Mouse (Mus musculus) MEL (cell line): ENCODE data around the gene Svbp. TPM values are rescaled to one million over a fixed set of nuclear protein-coding genes. Genes with fewer than 3 reads are reported as not detected.

ENCODE experiments used
- DNase-seq: peaks from one replicate; pipeline ENCODE4 v3.0.0; 2011; ENCODE audit warnings: low read depth, low spot score
- H3K27ac ChIP-seq: 2 replicates; pipeline ENCODE4 v1.5.1; 2012; ENCODE audit warnings: low read depth, mild to moderate bottlenecking, control low read depth, low read length, moderate library complexity; ENCODE audit not compliant: control insufficient read depth
- H3K27me3 ChIP-seq, 2 experiments: fragments of 150-350 bp in 1 of 2; sonication (generic) in 1 of 2; 2 replicates each; pipeline ENCODE4 v1.6.1; 2012; ENCODE audit warnings: low read length in 2 of 2, mild to moderate bottlenecking in 2 of 2, improper control_type of control experiment in 1 of 2, moderate library complexity in 1 of 2; ENCODE audit not compliant: insufficient read depth in 2 of 2, control insufficient read depth in 1 of 2
- H3K36me3 ChIP-seq, 2 experiments: 2 replicates each; pipeline ENCODE4 v1.6.1; 2012 to 2014; ENCODE audit warnings: low read length in 2 of 2, improper control_type of control experiment in 1 of 2, inconsistent platforms in 1 of 2, mild to moderate bottlenecking in 1 of 2; ENCODE audit not compliant: insufficient read depth in 2 of 2, control insufficient read depth in 1 of 2
- H3K4me1 ChIP-seq, 2 experiments: fragments of 150-350 bp in 1 of 2; sonication (generic) in 1 of 2; 2 replicates each; pipeline ENCODE4 v1.6.1; 2012; ENCODE audit warnings: low read length in 2 of 2, improper control_type of control experiment in 1 of 2, mild to moderate bottlenecking in 1 of 2; ENCODE audit not compliant: insufficient read depth in 2 of 2, control insufficient read depth in 1 of 2
- H3K4me3 ChIP-seq, 2 experiments: fragments of 150-350 bp in 1 of 2; sonication (generic) in 1 of 2; 2 replicates each; pipeline ENCODE4 v1.5.1; 2012; ENCODE audit warnings: low read depth in 2 of 2, low read length in 2 of 2, mild to moderate bottlenecking in 2 of 2, moderate library complexity in 2 of 2, control low read depth in 1 of 2, improper control_type of control experiment in 1 of 2; ENCODE audit not compliant: control insufficient read depth in 1 of 2, insufficient read depth in 1 of 2
- H3K79me2 ChIP-seq: 2 replicates; pipeline ENCODE4 v1.6.1; 2012; ENCODE audit warnings: mild to moderate bottlenecking, low read length, moderate library complexity; ENCODE audit not compliant: control insufficient read depth, poor library complexity, insufficient read depth
- H3K9ac ChIP-seq: 2 replicates; pipeline ENCODE4 v1.6.1; 2012; ENCODE audit warnings: low read depth, mild to moderate bottlenecking, control low read depth, low read length, moderate library complexity; ENCODE audit not compliant: control insufficient read depth, poor library complexity, severe bottlenecking
- H3K9me3 ChIP-seq: fragments of 150-350 bp; sonication (generic); replicated peaks from 2 replicates; pipeline ENCODE4 v1.6.1; 2012; ENCODE audit warnings: mild to moderate bottlenecking, low read length, improper control_type of control experiment, moderate library complexity; ENCODE audit not compliant: insufficient read depth
- BHLHE40 ChIP-seq: IDR thresholded peaks from 2 replicates; pipeline ENCODE4 v1.6.1; 2012; ENCODE audit warnings: low read depth, mild to moderate bottlenecking, inconsistent platforms, low read length, improper control_type of control experiment, borderline replicate concordance
- CHD1 ChIP-seq: IDR thresholded peaks from 2 replicates; pipeline ENCODE4 v1.6.1; 2012; ENCODE audit warnings: low read depth, mild to moderate bottlenecking, inconsistent platforms, low read length, improper control_type of control experiment
- CHD2 ChIP-seq: IDR thresholded peaks from 2 replicates; pipeline ENCODE4 v1.6.1; 2011; ENCODE audit warnings: low read length, improper control_type of control experiment
- CTCF ChIP-seq, 3 experiments: IDR thresholded peaks in 2 of 3; conservative IDR thresholded peaks in 1 of 3; 2 replicates each; pipeline ENCODE4 v1.5.1; 2011 to 2012; ENCODE audit warnings: low read length in 3 of 3, low read depth in 2 of 3, mild to moderate bottlenecking in 2 of 3, improper control_type of control experiment in 1 of 3, inconsistent platforms in 1 of 3, mixed read lengths in 1 of 3, moderate library complexity in 1 of 3; ENCODE audit not compliant: control insufficient read depth in 1 of 3, insufficient read depth in 1 of 3, poor library complexity in 1 of 3, severe bottlenecking in 1 of 3
- E2F4 ChIP-seq: IDR thresholded peaks from 2 replicates; pipeline ENCODE4 v1.6.1; 2011; ENCODE audit warnings: low read depth, low read length, improper control_type of control experiment, borderline replicate concordance
- ELF1 ChIP-seq: IDR thresholded peaks from 2 replicates; pipeline ENCODE4 v1.6.1; 2014; ENCODE audit warnings: low read depth, mild to moderate bottlenecking, inconsistent platforms, low read length, improper control_type of control experiment, moderate library complexity
- EP300 ChIP-seq, 2 experiments: IDR thresholded peaks; 2 replicates each; pipeline ENCODE4 v1.6.1; 2011; ENCODE audit warnings: improper control_type of control experiment in 2 of 2, low read length in 2 of 2, low read depth in 1 of 2, mild to moderate bottlenecking in 1 of 2
- ETS1 ChIP-seq: IDR thresholded peaks from 2 replicates; pipeline ENCODE4 v1.6.1; 2012; ENCODE audit warnings: low read depth, mild to moderate bottlenecking, inconsistent platforms, low read length, improper control_type of control experiment, moderate library complexity
- GABPA ChIP-seq: IDR thresholded peaks from 2 replicates; pipeline ENCODE4 v1.6.1; 2012; ENCODE audit warnings: low read depth, mild to moderate bottlenecking, inconsistent platforms, low read length, improper control_type of control experiment, moderate library complexity
- GATA1 ChIP-seq: IDR thresholded peaks from 2 replicates; pipeline ENCODE4 v1.6.1; 2011; ENCODE audit warnings: low read depth, low read length, improper control_type of control experiment
- HCFC1 ChIP-seq: IDR thresholded peaks from 2 replicates; pipeline ENCODE4 v1.6.1; 2012; ENCODE audit warnings: low read depth, mild to moderate bottlenecking, inconsistent platforms, low read length, improper control_type of control experiment, moderate library complexity
- JUND ChIP-seq: IDR thresholded peaks from 2 replicates; pipeline ENCODE4 v1.6.1; 2011; ENCODE audit warnings: low read depth, mild to moderate bottlenecking, improper control_type of control experiment, low read length
- KAT2A ChIP-seq: conservative IDR thresholded peaks from 2 replicates; pipeline ENCODE4 v1.6.1; 2012; ENCODE audit warnings: low read depth, low read length, improper control_type of control experiment, inconsistent platforms
- MAFK ChIP-seq: IDR thresholded peaks from 2 replicates; pipeline ENCODE4 v1.6.1; 2011; ENCODE audit warnings: low read depth, mild to moderate bottlenecking, low read length, improper control_type of control experiment, borderline replicate concordance
- MAX ChIP-seq: IDR thresholded peaks from 2 replicates; pipeline ENCODE4 v1.6.1; 2011; ENCODE audit warnings: low read length, improper control_type of control experiment
- MAZ ChIP-seq: IDR thresholded peaks from 2 replicates; pipeline ENCODE4 v1.6.1; 2012; ENCODE audit warnings: low read depth, mild to moderate bottlenecking, inconsistent platforms, low read length, improper control_type of control experiment
- MEF2A ChIP-seq: IDR thresholded peaks from 2 replicates; pipeline ENCODE4 v1.6.1; 2014; ENCODE audit warnings: low read depth, mild to moderate bottlenecking, inconsistent platforms, low read length, improper control_type of control experiment; ENCODE audit not compliant: poor library complexity, insufficient replicate concordance, severe bottlenecking; ENCODE audit errors: extremely low read depth
- MXI1 ChIP-seq: IDR thresholded peaks from 2 replicates; pipeline ENCODE4 v1.6.1; 2011; ENCODE audit warnings: mild to moderate bottlenecking, low read depth, low read length, improper control_type of control experiment
- MYB ChIP-seq: IDR thresholded peaks from 2 replicates; pipeline ENCODE4 v1.6.1; 2011; ENCODE audit warnings: mild to moderate bottlenecking, low read depth, low read length, improper control_type of control experiment
- MYC ChIP-seq: IDR thresholded peaks from 2 replicates; pipeline ENCODE4 v1.6.1; 2011; ENCODE audit warnings: low read depth, mild to moderate bottlenecking, low read length, improper control_type of control experiment, moderate library complexity
- NELFE ChIP-seq: IDR thresholded peaks from 2 replicates; pipeline ENCODE4 v1.6.1; 2011; ENCODE audit warnings: low read depth, low read length, improper control_type of control experiment
- NRF1 ChIP-seq: IDR thresholded peaks from 2 replicates; pipeline ENCODE4 v1.6.1; 2014; ENCODE audit warnings: low read depth, mild to moderate bottlenecking, inconsistent platforms, low read length, improper control_type of control experiment, moderate library complexity; ENCODE audit not compliant: poor library complexity, insufficient read depth, severe bottlenecking
- POLR2A ChIP-seq, 2 experiments: IDR thresholded peaks; 2 replicates each; pipeline ENCODE4 v1.6.1; 2011 to 2012; ENCODE audit warnings: low read length in 2 of 2, mild to moderate bottlenecking in 2 of 2, control low read depth in 1 of 2, improper control_type of control experiment in 1 of 2, low read depth in 1 of 2, moderate library complexity in 1 of 2; ENCODE audit not compliant: control insufficient read depth in 1 of 2, insufficient read depth in 1 of 2, poor library complexity in 1 of 2
- POLR2AphosphoS2 ChIP-seq: IDR thresholded peaks from 2 replicates; pipeline ENCODE4 v1.6.1; 2011; ENCODE audit warnings: low read length, improper control_type of control experiment
- POLR2AphosphoS5 ChIP-seq: IDR thresholded peaks from 2 replicates; pipeline ENCODE4 v1.6.1; 2012; ENCODE audit warnings: low read depth, borderline replicate concordance, mild to moderate bottlenecking, inconsistent platforms, low read length, moderate library complexity, mixed read lengths
- RAD21 ChIP-seq: IDR thresholded peaks from 2 replicates; pipeline ENCODE4 v1.6.1; 2011; ENCODE audit warnings: mild to moderate bottlenecking, low read depth, low read length, improper control_type of control experiment
- RCOR1 ChIP-seq: IDR thresholded peaks from 2 replicates; pipeline ENCODE4 v1.6.1; 2012; ENCODE audit warnings: low read depth, mild to moderate bottlenecking, inconsistent platforms, low read length, improper control_type of control experiment
- SMC3 ChIP-seq: IDR thresholded peaks from 2 replicates; pipeline ENCODE4 v1.6.1; 2011; ENCODE audit warnings: low read depth, low read length, improper control_type of control experiment
- TAL1 ChIP-seq: IDR thresholded peaks from 2 replicates; pipeline ENCODE4 v1.6.1; 2012; ENCODE audit warnings: mild to moderate bottlenecking, inconsistent platforms, low read length, moderate library complexity, mixed read lengths
- TBP ChIP-seq: IDR thresholded peaks from 2 replicates; pipeline ENCODE4 v1.8.0; 2011; ENCODE audit warnings: low read depth, low read length, improper control_type of control experiment
- TCF12 ChIP-seq: IDR thresholded peaks from 2 replicates; pipeline ENCODE4 v1.6.1; 2014; ENCODE audit warnings: low read depth, mild to moderate bottlenecking, inconsistent platforms, low read length, improper control_type of control experiment, moderate library complexity
- UBTF ChIP-seq: IDR thresholded peaks from 2 replicates; pipeline ENCODE4 v1.6.1; 2012; ENCODE audit warnings: low read depth, mild to moderate bottlenecking, inconsistent platforms, low read length, improper control_type of control experiment, moderate library complexity, borderline replicate concordance; ENCODE audit not compliant: insufficient read depth
- USF1 ChIP-seq: IDR thresholded peaks from 2 replicates; pipeline ENCODE4 v1.6.1; 2014; ENCODE audit warnings: low read depth, mild to moderate bottlenecking, inconsistent platforms, low read length, improper control_type of control experiment, moderate library complexity
- USF2 ChIP-seq, 2 experiments: IDR thresholded peaks; 2 replicates each; pipeline ENCODE4 v1.6.1; 2011 to 2012; ENCODE audit warnings: improper control_type of control experiment in 2 of 2, low read length in 2 of 2, borderline replicate concordance in 1 of 2, inconsistent platforms in 1 of 2, low read depth in 1 of 2, mild to moderate bottlenecking in 1 of 2; ENCODE audit not compliant: insufficient read depth in 1 of 2
- ZC3H11A ChIP-seq: IDR thresholded peaks from 2 replicates; pipeline ENCODE4 v1.6.1; 2012; ENCODE audit warnings: low read depth, mild to moderate bottlenecking, inconsistent platforms, low read length, improper control_type of control experiment
- ZKSCAN1 ChIP-seq: IDR thresholded peaks from 2 replicates; pipeline ENCODE4 v1.6.1; 2012; ENCODE audit warnings: low read depth, mild to moderate bottlenecking, inconsistent platforms, low read length, improper control_type of control experiment, moderate library complexity
- ZNF384 ChIP-seq: IDR thresholded peaks from 2 replicates; pipeline ENCODE4 v1.6.1; 2012; ENCODE audit warnings: low read depth, mild to moderate bottlenecking, inconsistent platforms, low read length, improper control_type of control experiment
- polyA plus RNA-seq, 2 experiments: library from polyadenylated mRNA; stranded (reverse) in 1 of 2; unstranded in 1 of 2; fragments of >175 nt in 1 of 2; fragments of >200 nt in 1 of 2; gene quantifications; 2 replicates each; pipeline versions ENCODE4 v1.2.1 to v1.2.4; 2012; ENCODE audit warnings: low replicate concordance in 2 of 2, low read depth in 1 of 2; ENCODE audit not compliant: insufficient read length in 2 of 2, insufficient read depth in 1 of 2, missing spikeins in 1 of 2
- total RNA-seq: library from RNA; depleted of rRNA; stranded (reverse); fragments of 300-350 nt; gene quantifications from 2 replicates; pipeline ENCODE4 v1.2.3, GENCODE M21; 2012

The Svbp gene
- total and polyA plus RNA-seq, 3 experiments: 63.7 to 131 TPM; not detected in 1

DNA sequence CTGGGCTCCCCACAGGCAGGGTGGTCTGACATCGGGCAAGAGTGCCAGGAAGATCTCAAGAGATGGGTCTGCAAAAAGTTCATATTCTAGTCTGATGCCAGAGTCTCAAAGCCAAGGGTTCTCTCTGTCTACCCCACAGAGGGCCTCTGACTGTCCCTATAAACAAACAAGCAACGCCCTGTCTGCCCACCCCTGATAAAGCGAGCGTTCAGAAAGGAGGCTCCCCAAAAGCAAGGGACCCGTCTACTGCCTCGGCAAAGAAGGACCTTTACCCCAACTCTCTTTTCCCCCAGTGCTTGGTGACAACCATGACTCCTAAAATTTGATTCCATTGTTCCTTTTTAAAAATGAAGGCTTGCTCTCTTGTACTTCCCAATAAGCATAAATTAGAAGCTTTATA lies 5.2 kb upstream of the Svbp start, which contains the start of gene Ermap:
Gene Ermap (minus strand): TSS at position 148 of the 400 bp plus-strand sequence.
- H3K27ac ChIP-seq: peak within 1 kb of the TSS; percentile 100
- TF ChIP-seq POLR2AphosphoS5 (no peak), GATA1 (peak; percentile 91), ZC3H11A (no peak), MAFK (no peak), USF2 (IDR thresholded peaks at IDR 0.05; ENCODE audit: borderline replicate concordance in 1 of 2, insufficient read depth in 1 of 2, low read depth in 1 of 2, low read length in 2 of 2) (no peak), CHD2 (no peak), RAD21 (no peak), MEF2A (no peak), EP300 (IDR thresholded peaks at IDR 0.05; ENCODE audit: low read depth in 1 of 2, low read length in 2 of 2) (peak; percentile 85 to 95), HCFC1 (peak; percentile 42; the same call in 1 of the 2 replicates), TBP (peak; percentile 95), POLR2AphosphoS2 (peak; percentile 52), BHLHE40 (peak; percentile 23; the same call in 1 of the 2 replicates), GABPA (no peak), RCOR1 (no peak), MAX (no peak), TAL1 (peak; percentile 93), NRF1 (no peak), ELF1 (no peak), E2F4 (no peak), SMC3 (no peak), NELFE (peak; percentile 85), UBTF (peak; percentile 87; the same call in 1 of the 2 replicates), POLR2A (IDR thresholded peaks at IDR 0.05; ENCODE audit: control insufficient read depth in 1 of 2, insufficient read depth in 1 of 2, low read depth in 1 of 2, low read length in 2 of 2, poor library complexity in 1 of 2) (peak; percentile 32 to 87; a peak in 2 of 4 replicates), MAZ (peak; percentile 76; the same call in 1 of the 2 replicates), KAT2A (no peak), USF1 (no peak), TCF12 (peak; percentile 94), ZKSCAN1 (no peak), MYB (peak; percentile 73; the same call in 1 of the 2 replicates), ZNF384 (no peak), ETS1 (peak; percentile 75), CTCF (IDR thresholded peaks at IDR 0.05 in 2 of 3, conservative IDR thresholded peaks at IDR 0.05 in 1 of 3; ENCODE audit: control insufficient read depth in 1 of 3, insufficient read depth in 1 of 3, low read depth in 2 of 3, low read length in 3 of 3, poor library complexity in 1 of 3, severe bottlenecking in 1 of 3) (no peak), CHD1 (no peak; the same call in none of the 2 replicates), MXI1 (peak; percentile 73), JUND (no peak), MYC (no peak)

More for the DNA sequence above, 5.2 kb upstream of the Svbp start, which contains the start of gene Ermap:
- Histone ChIP-seq H3K9ac (peak within 1 kb of the TSS; percentile 98), H3K27me3 (no peaks in the 10 kb centered on the region), H3K9me3 (no peaks in the 10 kb centered on the region), H3K36me3 (peaks cover 4 to 69% of the 10 kb centered on the region in 2 experiments), H3K4me3 (peak within 1 kb of the TSS; percentile 74 to 96), H3K79me2 (peaks cover 44% of the 10 kb centered on the region), H3K4me1 (peaks cover 20 to 57% of the 10 kb centered on the region in 2 experiments)
- DNase-seq: peak; percentile 91
